Mouse (Mus musculus): ENCODE measurements around the gene Avpr1b.

DNA sequence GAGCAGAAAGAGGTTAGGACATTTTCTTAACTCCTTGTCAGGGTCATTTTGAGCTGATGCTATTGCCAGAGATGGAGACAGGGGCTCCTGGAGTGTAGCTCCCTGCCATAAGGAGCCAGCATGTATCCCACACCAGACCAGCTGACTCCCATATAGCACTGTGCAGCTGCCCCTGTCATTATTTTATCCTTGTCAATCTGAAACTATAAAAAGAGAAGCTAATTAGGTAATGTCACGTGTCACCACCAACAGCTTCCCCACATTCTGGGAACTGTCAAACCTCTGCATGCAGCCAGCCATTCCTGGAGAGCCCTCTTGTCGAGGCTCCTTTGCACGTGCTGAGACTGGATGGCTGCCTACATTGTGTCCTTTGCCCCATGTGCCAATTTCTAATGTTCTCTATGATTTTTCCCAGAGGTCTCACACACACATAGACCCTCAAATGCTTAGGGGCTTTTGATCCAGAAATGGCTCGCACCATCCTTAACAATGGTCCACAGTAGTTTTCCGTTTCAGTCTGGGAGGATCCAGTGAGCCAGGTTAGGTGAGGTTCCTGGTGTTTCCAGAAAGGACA is 60.6 kb downstream of the Avpr1b start:
- no peak for TF ChIP-seq GATA1 (IDR thresholded peaks at IDR 0.05; ENCODE audit: borderline replicate concordance, low read length)
- no peak for TF ChIP-seq FLI1 (IDR thresholded peaks at IDR 0.05; ENCODE audit: low read length)
